Mouse (Mus musculus): ENCODE measurements around the gene Fam120a. TPM values are rescaled to one million over a fixed set of nuclear protein-coding genes. Genes with fewer than 3 reads are reported as not detected.

The Fam120a gene
- polyA plus RNA-seq, 1 experiment from 2014 or later: 28.6 TPM

- no peaks in the 10 kb centered on the region for H3K9me3 ChIP-seq (replicated peaks; ENCODE audit: low read length)
- no peaks in the 10 kb centered on the region for H3K36me3 ChIP-seq (ENCODE audit: insufficient read depth, low read length)
- no peak overlapping the region for H3K27ac ChIP-seq
- H3K4me2 ChIP-seq (ENCODE audit: low read length): no peak overlapping the region
- 61% methylated on average over 6 of the region's 6 CpGs for WGBS
- no peak overlapping the region for H3K4me3 ChIP-seq (replicated peaks; ENCODE audit: low read depth, low read length)
- no peak overlapping the region for H3K9ac ChIP-seq (ENCODE audit: low read depth, low read length)
- no peak for DNase-seq (ENCODE audit: low spot score)
- no peak for TF ChIP-seq CTCF (IDR thresholded peaks at IDR 0.05; ENCODE audit: low read depth)
- no peak for ATAC-seq (replicated peaks; ENCODE audit: low FRiP score, low read depth)
- no peaks in the 10 kb centered on the region for H3K4me1 ChIP-seq (replicated peaks; ENCODE audit: insufficient read depth, low read length)
- H3K27me3 ChIP-seq (ENCODE audit: insufficient read depth, low read length): no peaks in the 10 kb centered on the region
Observed at GRCm38 (mm10) chr13:48979069-48979468, 11.3 kb upstream of the Fam120a start.

GRCm38 (mm10) chr13:48977858-48978257 lies 10.0 kb upstream of the Fam120a start:
- DNase-seq (ENCODE audit: low spot score): peak; percentile 77

GRCm38 (mm10) chr13:48974699-48975098 lies 6.9 kb upstream of the Fam120a start:
- no peak overlapping the region for H3K9ac ChIP-seq (ENCODE audit: low read depth, low read length)
- no peak overlapping the region for H3K4me2 ChIP-seq (ENCODE audit: low read length)
- peaks cover 7% of the 10 kb centered on the region for H3K4me1 ChIP-seq (replicated peaks; ENCODE audit: insufficient read depth, low read length)
- H3K27ac ChIP-seq: no peak overlapping the region
- H3K36me3 ChIP-seq (ENCODE audit: insufficient read depth, low read length): 0 out of 2 replicates have a peak, but pooled peaks cover 3% of the 10 kb centered on the region
- H3K27me3 ChIP-seq (ENCODE audit: insufficient read depth, low read length): no peaks in the 10 kb centered on the region
- no peak overlapping the region for H3K4me3 ChIP-seq (replicated peaks; ENCODE audit: low read depth, low read length)
- TF ChIP-seq CTCF (IDR thresholded peaks at IDR 0.05; ENCODE audit: low read depth): no peak
- no peak for DNase-seq (ENCODE audit: low spot score)
- WGBS: 82% methylated on average over 2 of the region's 2 CpGs
- no peak for ATAC-seq (replicated peaks; ENCODE audit: low FRiP score, low read depth)
- H3K9me3 ChIP-seq (replicated peaks; ENCODE audit: low read length): no peaks in the 10 kb centered on the region

More at GRCm38 (mm10) chr13:48977858-48978257, 10.0 kb upstream of the Fam120a start:
- Histone ChIP-seq H3K4me1 (replicated peaks; ENCODE audit: insufficient read depth, low read length) (peaks cover 4% of the 10 kb centered on the region), H3K4me3 (replicated peaks; ENCODE audit: low read depth, low read length) (no peak overlapping the region), H3K4me2 (ENCODE audit: low read length) (peak overlapping the region; percentile 13; the same call in 1 of the 2 replicates), H3K9me3 (replicated peaks; ENCODE audit: low read length) (no peaks in the 10 kb centered on the region), H3K9ac (ENCODE audit: low read depth, low read length) (no peak overlapping the region), H3K36me3 (ENCODE audit: insufficient read depth, low read length) (no peaks in the 10 kb centered on the region), H3K27me3 (ENCODE audit: insufficient read depth, low read length) (no peaks in the 10 kb centered on the region), H3K27ac (no peak overlapping the region)
- TF ChIP-seq CTCF (IDR thresholded peaks at IDR 0.05; ENCODE audit: low read depth): no peak
- 42% methylated on average over 3 of the region's 3 CpGs for WGBS
- no peak for ATAC-seq (replicated peaks; ENCODE audit: low FRiP score, low read depth)

- no peak overlapping the region for H3K4me2 ChIP-seq (ENCODE audit: low read length)
- no peaks in the 10 kb centered on the region for H3K9me3 ChIP-seq (replicated peaks; ENCODE audit: low read length)
- H3K4me1 ChIP-seq (replicated peaks; ENCODE audit: insufficient read depth, low read length): peaks cover 11% of the 10 kb centered on the region
- DNase-seq (ENCODE audit: low spot score): no peak
- no peak overlapping the region for H3K4me3 ChIP-seq (replicated peaks; ENCODE audit: low read depth, low read length)
- 0 out of 2 replicates have a peak, but pooled peaks cover 3% of the 10 kb centered on the region for H3K36me3 ChIP-seq (ENCODE audit: insufficient read depth, low read length)
- no peak overlapping the region for H3K9ac ChIP-seq (ENCODE audit: low read depth, low read length)
- no peak overlapping the region for H3K27ac ChIP-seq
- 86% methylated on average over 4 of the region's 4 CpGs for WGBS
- ATAC-seq (replicated peaks; ENCODE audit: low FRiP score, low read depth): no peak
- TF ChIP-seq CTCF (IDR thresholded peaks at IDR 0.05; ENCODE audit: low read depth): no peak
- H3K27me3 ChIP-seq (ENCODE audit: insufficient read depth, low read length): no peaks in the 10 kb centered on the region
Observed at GRCm38 (mm10) chr13:48974266-48974665, 6.4 kb upstream of the Fam120a start.

- 13% methylated on average over 5 of the region's 5 CpGs for WGBS
- Histone ChIP-seq H3K36me3 (ENCODE audit: insufficient read depth, low read length) (0 out of 2 replicates have a peak, but pooled peaks cover 3% of the 10 kb centered on the region), H3K27me3 (ENCODE audit: insufficient read depth, low read length) (no peaks in the 10 kb centered on the region), H3K27ac (peak overlapping the region; percentile 77), H3K4me1 (replicated peaks; ENCODE audit: insufficient read depth, low read length) (peaks cover 12% of the 10 kb centered on the region), H3K9me3 (replicated peaks; ENCODE audit: low read length) (no peaks in the 10 kb centered on the region), H3K4me3 (replicated peaks; ENCODE audit: low read depth, low read length) (no peak overlapping the region), H3K4me2 (ENCODE audit: low read length) (no peak overlapping the region), H3K9ac (ENCODE audit: low read depth, low read length) (no peak overlapping the region)
- ATAC-seq (replicated peaks; ENCODE audit: low FRiP score, low read depth): peak; percentile 69
- no peak for TF ChIP-seq CTCF (IDR thresholded peaks at IDR 0.05; ENCODE audit: low read depth)
- peak; percentile 76 for DNase-seq (ENCODE audit: low spot score)
Observed at GRCm38 (mm10) chr13:48973231-48973630, 5.4 kb upstream of the Fam120a start.

- Histone ChIP-seq H3K9me3 (replicated peaks; ENCODE audit: low read length) (no peaks in the 10 kb centered on the region), H3K36me3 (ENCODE audit: insufficient read depth, low read length) (0 out of 2 replicates have a peak, but pooled peaks cover 3% of the 10 kb centered on the region), H3K4me2 (ENCODE audit: low read length) (no peak overlapping the region), H3K4me1 (replicated peaks; ENCODE audit: insufficient read depth, low read length) (peaks cover 12% of the 10 kb centered on the region), H3K27ac (peak overlapping the region; percentile 84), H3K27me3 (ENCODE audit: insufficient read depth, low read length) (no peaks in the 10 kb centered on the region), H3K9ac (ENCODE audit: low read depth, low read length) (no peak overlapping the region), H3K4me3 (replicated peaks; ENCODE audit: low read depth, low read length) (no peak overlapping the region)
- DNase-seq (ENCODE audit: low spot score) (peak; percentile 73), ATAC-seq (replicated peaks; ENCODE audit: low FRiP score, low read depth) (peak; percentile 14; the same call in 1 of the 2 replicates)
- no peak for TF ChIP-seq CTCF (IDR thresholded peaks at IDR 0.05; ENCODE audit: low read depth)
- 41% methylated on average over 5 of the region's 5 CpGs for WGBS
Observed at GRCm38 (mm10) chr13:48971033-48971432, 3.2 kb upstream of the Fam120a start.

GRCm38 (mm10) chr13:48970566-48970965 lies 2.7 kb upstream of the Fam120a start:
- no peak for DNase-seq (ENCODE audit: low spot score)
- Histone ChIP-seq H3K36me3 (ENCODE audit: insufficient read depth, low read length) (0 out of 2 replicates have a peak, but pooled peaks cover 3% of the 10 kb centered on the region), H3K4me2 (ENCODE audit: low read length) (no peak overlapping the region), H3K27me3 (ENCODE audit: insufficient read depth, low read length) (no peaks in the 10 kb centered on the region), H3K27ac (peak overlapping the region; percentile 84), H3K4me1 (replicated peaks; ENCODE audit: insufficient read depth, low read length) (peaks cover 14% of the 10 kb centered on the region), H3K9ac (ENCODE audit: low read depth, low read length) (0 out of 2 replicates have a peak overlapping the region, but pooled peaks have one; percentile 13), H3K9me3 (replicated peaks; ENCODE audit: low read length) (no peaks in the 10 kb centered on the region), H3K4me3 (replicated peaks; ENCODE audit: low read depth, low read length) (no peak overlapping the region)
- 83% methylated on average over 13 of the region's 13 CpGs for WGBS
- no peak for TF ChIP-seq CTCF (IDR thresholded peaks at IDR 0.05; ENCODE audit: low read depth)
- no peak for ATAC-seq (replicated peaks; ENCODE audit: low FRiP score, low read depth)
